Mouse (Mus musculus) megakaryocyte-erythroid progenitor cell, adult 5-6 weeks (primary cell): ENCODE results near the gene Itk. TPM values are rescaled to one million over a fixed set of nuclear protein-coding genes. Genes with fewer than 3 reads are reported as not detected.

Source experiments
- ATAC-seq: replicated peaks from 2 replicates; pipeline ENCODE4 v1.8.0; 2016; ENCODE audit warnings: mild to moderate bottlenecking, inconsistent platforms; ENCODE audit not compliant: severe bottlenecking, poor library complexity, low FRiP score, low TSS enrichment
- total RNA-seq, 2 experiments: library from RNA; stranded (forward) in 1 of 2; stranded (reverse) in 1 of 2; fragments of 200-1000, 215-1000 nt in 1 of 2; fragments of >200 nt in 1 of 2; fragmentation: Nextera tagmentation in 1 of 2; gene quantifications; 2 replicates each; pipeline ENCODE4 v1.2.3; 2014 to 2017

The Itk gene
- total RNA-seq, 2 experiments from 2014 or later: 1.7 to 3.4 TPM

- no peak for ATAC-seq
These were observed 6.4 kb upstream of the Itk start for GRCm38 (mm10) chr11:46395698-46396097.

- ATAC-seq: no peak
These were observed 5.8 kb upstream of the Itk start for GRCm38 (mm10) chr11:46395088-46395487.

- no peak for ATAC-seq
These were observed 4.1 kb upstream of the Itk start for GRCm38 (mm10) chr11:46393413-46393812.

- no peak for ATAC-seq
These were observed 3.6 kb upstream of the Itk start for GRCm38 (mm10) chr11:46392890-46393289.

- no peak for ATAC-seq
These were observed 1.3 kb upstream of the Itk start for GRCm38 (mm10) chr11:46390621-46391020.

- ATAC-seq: no peak
These were observed 877 bp downstream of the Itk start for GRCm38 (mm10) chr11:46388438-46388837.

- ATAC-seq: no peak
These were observed 2.3 kb downstream of the Itk start for GRCm38 (mm10) chr11:46387061-46387460.

GRCm38 (mm10) chr11:46386556-46386955 lies 2.8 kb downstream of the Itk start:
- ATAC-seq: no peak

GRCm38 (mm10) chr11:46384925-46385324 lies 4.4 kb downstream of the Itk start:
- no peak for ATAC-seq

GRCm38 (mm10) chr11:46382466-46382865 lies 6.8 kb downstream of the Itk start:
- ATAC-seq: no peak

- no peak for ATAC-seq
These were observed 9.1 kb downstream of the Itk start for GRCm38 (mm10) chr11:46380097-46380675.

- peak; percentile 99 for ATAC-seq
These were observed 11.2 kb downstream of the Itk start for GRCm38 (mm10) chr11:46377819-46378782.

GRCm38 (mm10) chr11:46377316-46377715 lies 12.0 kb downstream of the Itk start:
- ATAC-seq: no peak

GRCm38 (mm10) chr11:46375015-46375414 lies 14.3 kb downstream of the Itk start:
- ATAC-seq: no peak

GRCm38 (mm10) chr11:46373071-46374030 lies 16.0 kb downstream of the Itk start:
- no peak for ATAC-seq

GRCm38 (mm10) chr11:46372331-46372953 lies 16.9 kb downstream of the Itk start:
- no peak for ATAC-seq

GRCm38 (mm10) chr11:46371250-46371649 lies 18.1 kb downstream of the Itk start:
- no peak for ATAC-seq

GRCm38 (mm10) chr11:46370457-46370856 lies 18.9 kb downstream of the Itk start:
- no peak for ATAC-seq

GRCm38 (mm10) chr11:46366357-46366756 lies 23.0 kb downstream of the Itk start:
- ATAC-seq: no peak
